Mouse (Mus musculus) cortical plate, adult 2 months (tissue): ENCODE measurements around the gene Upf2. TPM values are rescaled to one million over a fixed set of nuclear protein-coding genes. Genes with fewer than 3 reads are reported as not detected.
"Not testable (repeated sequence)": the region's sequence is repeated elsewhere in the genome, so short reads cannot be mapped to it uniquely, and the experiment has no call there.

Experiments used
- H3K27ac ChIP-seq: fragments of 200-500 bp; 2 replicates; pipeline ENCODE4 v1.5.1; 2012; ENCODE audit warnings: low read length, control low read depth, inconsistent platforms; ENCODE audit not compliant: insufficient read depth
- H3K4me1 ChIP-seq: fragments of 200-500 bp; 2 replicates; pipeline ENCODE4 v1.6.1; 2011; ENCODE audit warnings: low read length; ENCODE audit not compliant: control insufficient read depth, insufficient read depth
- H3K4me3 ChIP-seq: fragments of 200-500 bp; 2 replicates; pipeline ENCODE4 v1.5.1; 2011; ENCODE audit warnings: mild to moderate bottlenecking, low read length, control low read depth; ENCODE audit not compliant: insufficient read depth
- CTCF ChIP-seq: fragments of 200-500 bp; IDR thresholded peaks from 2 replicates; pipeline ENCODE4 v1.5.1; 2011; ENCODE audit warnings: mild to moderate bottlenecking, control low read depth, low read length; ENCODE audit not compliant: insufficient read depth; ENCODE audit errors: extremely low read depth
- POLR2A ChIP-seq: fragments of 200-500 bp; IDR thresholded peaks from 2 replicates; pipeline ENCODE4 v1.6.1; 2011; ENCODE audit warnings: mild to moderate bottlenecking, low read length, control low read depth; ENCODE audit not compliant: insufficient read depth; ENCODE audit errors: extremely low read depth
- polyA plus RNA-seq: library from polyadenylated mRNA; depleted of rRNA; stranded (reverse); fragments of >200 nt; gene quantifications from 2 replicates; pipeline ENCODE4 v1.2.3, GENCODE M21; 2012

The Upf2 gene
- polyA plus RNA-seq, 1 experiment: 19.0 TPM

DNA sequence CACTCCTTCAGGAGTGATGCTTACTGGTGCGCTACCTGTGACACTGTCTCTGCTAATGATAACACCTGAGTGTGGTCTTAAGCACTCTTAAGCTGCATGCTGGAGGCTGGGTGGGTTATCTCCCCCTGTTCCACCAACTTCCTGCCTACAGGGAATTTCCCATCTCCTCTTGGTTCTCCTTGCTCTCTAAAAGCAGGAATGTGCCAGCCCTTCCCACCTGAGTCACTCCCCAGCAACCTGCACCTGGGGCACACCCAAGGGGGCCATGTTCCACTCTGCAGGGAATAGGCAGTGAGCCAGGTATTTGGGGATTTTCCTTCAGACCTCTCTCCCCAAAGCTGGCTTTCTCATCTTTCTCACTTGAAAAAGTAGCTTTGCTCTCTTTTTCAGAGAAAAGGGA is 128.8 kb downstream of the Upf2 start:
- H3K4me1 ChIP-seq: no peaks in the 10 kb centered on the region
- no peak overlapping the region for H3K4me3 ChIP-seq
- TF ChIP-seq CTCF: no peak
- TF ChIP-seq POLR2A: no peak
- no peak overlapping the region for H3K27ac ChIP-seq

DNA sequence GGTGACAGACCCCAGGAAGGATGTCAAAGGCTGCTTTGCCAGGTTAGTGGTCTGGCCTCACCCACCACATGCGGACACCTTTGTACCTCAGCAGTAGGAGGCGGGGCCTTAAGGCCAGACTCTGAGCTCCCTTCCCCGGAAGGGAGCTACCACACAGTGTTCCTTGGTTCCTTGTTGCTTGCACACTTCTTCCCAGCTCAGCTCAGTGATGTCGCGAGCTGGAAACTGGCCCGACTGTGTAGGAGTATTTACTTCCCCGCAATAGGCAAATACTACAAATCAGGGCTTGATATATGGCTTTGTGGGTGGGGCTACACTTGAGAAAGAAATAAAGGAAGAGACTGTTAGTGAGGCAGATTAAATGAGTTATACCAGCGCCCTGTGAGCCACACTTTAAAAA is 129.8 kb downstream of the Upf2 start:
- H3K4me1 ChIP-seq: no peaks in the 10 kb centered on the region
- H3K4me3 ChIP-seq: no peak overlapping the region
- H3K27ac ChIP-seq: no peak overlapping the region
- TF ChIP-seq POLR2A (no peak), CTCF (no peak)

DNA sequence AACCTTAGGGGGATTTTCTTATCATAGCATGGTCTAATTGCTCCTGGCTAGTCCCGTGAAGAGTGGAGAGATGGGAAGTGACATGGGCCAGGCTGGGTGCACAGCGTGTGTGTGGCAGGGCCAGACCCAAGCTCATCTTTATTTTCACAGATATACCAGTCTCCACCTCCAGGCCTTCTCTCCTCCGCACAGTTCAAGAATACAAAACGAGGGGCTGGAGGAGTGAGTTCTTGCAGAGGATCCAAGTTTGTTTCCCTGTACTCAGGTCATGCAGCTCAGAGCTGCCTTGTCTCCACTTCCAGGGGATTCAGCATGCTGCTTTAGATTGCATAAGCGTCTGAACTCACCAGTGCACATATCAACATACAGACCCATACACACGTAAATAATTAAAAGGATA is 131.3 kb downstream of the Upf2 start:
- no peak overlapping the region for H3K4me3 ChIP-seq
- H3K4me1 ChIP-seq: peaks cover 4% of the 10 kb centered on the region; the same call in 1 of the 2 replicates
- no peak for TF ChIP-seq POLR2A
- no peak for TF ChIP-seq CTCF
- H3K27ac ChIP-seq: no peak overlapping the region

DNA sequence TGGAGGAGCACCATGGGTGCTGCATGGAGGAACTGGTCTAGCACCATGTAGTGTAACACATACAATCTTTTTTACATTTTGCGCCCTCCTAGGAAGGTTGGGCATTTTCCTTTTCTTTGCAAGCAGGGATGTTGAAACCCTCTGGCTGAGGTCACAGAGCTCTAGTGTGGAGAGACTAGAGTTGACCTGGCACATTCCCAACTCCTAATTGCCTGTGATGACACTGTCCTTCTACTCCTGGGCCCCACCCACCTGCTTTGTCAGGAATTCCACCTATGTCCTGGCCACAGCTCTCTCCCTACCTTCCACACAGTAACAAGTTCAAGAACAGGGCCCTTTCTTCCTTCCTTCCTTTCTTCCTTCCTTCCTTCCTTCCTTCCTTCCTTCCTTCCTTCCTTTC is 132.4 kb downstream of the Upf2 start:
- Histone ChIP-seq H3K4me1 (peaks cover 4% of the 10 kb centered on the region; the same call in 1 of the 2 replicates), H3K4me3 (no peak overlapping the region)
- TF ChIP-seq POLR2A: no peak
- no peak for TF ChIP-seq CTCF

DNA sequence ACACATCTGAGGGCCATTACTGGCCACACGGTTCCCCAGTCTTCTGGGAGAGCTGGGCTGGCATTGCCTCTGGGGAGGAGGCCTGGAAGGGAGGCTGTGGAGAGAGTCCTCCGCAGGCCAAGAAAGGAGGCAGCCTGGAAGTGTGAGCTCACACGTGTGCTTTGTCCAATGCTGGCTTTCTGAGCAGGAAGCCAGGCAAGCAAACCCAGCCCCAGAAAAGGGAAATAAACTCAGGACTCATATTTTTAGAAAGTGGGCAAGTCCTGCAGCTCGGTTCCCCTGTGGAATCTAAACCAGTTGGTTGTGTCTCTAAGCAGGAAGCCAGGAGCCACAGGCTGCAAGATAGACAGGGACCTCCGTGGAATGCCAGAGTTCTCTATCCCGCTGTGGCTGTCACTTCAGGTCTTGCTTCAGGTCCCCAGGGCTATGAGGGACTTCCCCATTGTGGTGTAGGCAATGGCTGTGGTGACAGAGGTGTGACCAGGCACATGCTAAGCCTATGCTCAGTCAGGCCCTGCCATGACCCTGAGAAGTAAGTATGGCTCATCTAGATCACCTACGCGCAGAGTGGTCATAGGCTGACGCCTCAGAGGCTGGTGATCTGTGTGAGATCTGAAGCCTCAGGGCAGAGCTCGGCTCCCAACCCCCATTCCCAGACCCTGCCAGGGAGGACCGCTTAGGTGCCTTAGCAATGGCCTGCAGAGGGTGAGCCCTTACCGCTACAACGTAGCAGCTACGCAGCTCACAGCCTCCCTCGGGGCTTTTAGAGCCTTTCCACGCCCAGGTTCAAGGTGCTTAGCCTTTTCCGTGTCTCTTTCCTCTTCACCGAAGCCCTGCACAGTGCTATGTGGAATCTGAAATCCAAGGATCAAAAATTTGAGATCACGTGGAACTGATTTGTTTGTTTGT is 134.6 kb downstream of the Upf2 start:
- H3K4me3 ChIP-seq: no peak overlapping the region
- H3K4me1 ChIP-seq: peaks cover 4% of the 10 kb centered on the region; the same call in 1 of the 2 replicates
- no peak for TF ChIP-seq POLR2A
- no peak for TF ChIP-seq CTCF
- H3K27ac ChIP-seq: no peak overlapping the region

More for the DNA sequence above, 132.4 kb downstream of the Upf2 start:
- no peak overlapping the region for H3K27ac ChIP-seq

DNA sequence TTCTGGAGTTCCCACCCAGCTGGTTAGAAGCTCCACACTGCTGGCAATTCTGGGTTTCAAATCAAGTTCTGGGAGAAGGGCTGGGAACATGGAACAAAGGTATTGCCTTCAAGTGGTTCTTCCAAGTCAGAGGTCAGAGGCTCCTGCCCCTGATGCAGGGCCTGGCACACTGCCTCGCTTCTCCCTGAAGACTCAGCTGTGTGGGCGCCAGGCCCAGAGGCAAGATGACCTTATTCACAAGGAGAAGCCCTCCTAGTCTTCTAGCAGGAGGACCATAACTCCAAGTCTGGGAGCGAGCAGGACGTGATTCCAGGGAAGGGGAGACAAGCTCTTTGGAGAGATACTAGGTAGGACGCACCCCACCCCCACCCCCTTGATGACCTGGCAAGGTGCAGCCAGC is 135.9 kb downstream of the Upf2 start:
- no peak for TF ChIP-seq POLR2A
- no peak for TF ChIP-seq CTCF
- peaks cover 4% of the 10 kb centered on the region; the same call in 1 of the 2 replicates for H3K4me1 ChIP-seq
- no peak overlapping the region for H3K27ac ChIP-seq
- no peak overlapping the region for H3K4me3 ChIP-seq

DNA sequence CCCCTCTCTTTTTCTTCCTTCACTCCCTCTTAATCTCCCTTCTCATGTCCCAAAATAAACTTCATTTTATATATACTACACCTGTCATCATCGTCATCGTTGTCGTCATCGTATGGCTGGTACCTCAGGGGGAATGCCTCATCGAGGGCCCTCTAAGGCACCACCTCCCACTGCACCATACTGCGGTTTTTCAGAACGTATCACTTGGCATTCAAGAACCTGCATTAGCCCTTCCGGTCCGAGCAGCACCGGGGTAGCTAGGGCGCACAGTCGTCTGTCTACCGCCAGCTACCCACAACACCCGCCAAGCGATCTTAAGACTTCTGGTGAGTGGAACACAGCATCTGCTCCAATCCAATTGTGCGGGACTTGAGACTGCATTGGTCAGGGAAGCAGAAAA is 138.7 kb downstream of the Upf2 start:
- H3K4me1 ChIP-seq, H3K27ac ChIP-seq, H3K4me3 ChIP-seq: not testable (repeated sequence)

DNA sequence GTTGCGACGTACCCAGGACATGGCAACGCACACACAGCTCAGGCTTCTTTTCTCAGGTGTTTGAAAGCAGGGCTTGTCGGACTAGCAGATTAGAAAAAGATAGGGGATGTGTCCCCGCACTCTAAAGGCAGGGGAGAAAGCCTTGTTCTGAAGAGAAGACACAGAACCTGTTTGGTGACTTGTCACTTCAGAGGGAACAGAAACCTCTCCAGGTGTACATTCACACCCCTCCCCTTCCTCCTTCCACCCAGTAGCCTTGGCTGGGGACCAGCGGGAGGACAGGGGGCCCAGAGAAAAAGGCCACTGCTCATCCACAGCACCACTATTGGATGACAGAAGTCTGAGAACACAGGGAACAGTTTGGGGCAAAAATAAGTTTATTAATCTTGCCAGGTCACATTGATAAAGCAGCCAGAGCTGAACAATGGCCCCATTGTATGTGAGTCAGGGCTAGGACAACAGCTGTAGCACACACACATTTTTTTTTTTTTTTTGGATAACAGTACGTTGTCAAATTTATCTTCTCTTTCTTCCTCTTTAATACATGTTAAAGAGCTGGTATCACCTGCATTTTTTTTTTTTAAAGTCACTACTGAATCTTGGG is 145.9 kb downstream of the Upf2 start:
- no peak overlapping the region for H3K27ac ChIP-seq
- H3K4me1 ChIP-seq: no peaks in the 10 kb centered on the region
- no peak overlapping the region for H3K4me3 ChIP-seq
- TF ChIP-seq CTCF (no peak), POLR2A (no peak)

DNA sequence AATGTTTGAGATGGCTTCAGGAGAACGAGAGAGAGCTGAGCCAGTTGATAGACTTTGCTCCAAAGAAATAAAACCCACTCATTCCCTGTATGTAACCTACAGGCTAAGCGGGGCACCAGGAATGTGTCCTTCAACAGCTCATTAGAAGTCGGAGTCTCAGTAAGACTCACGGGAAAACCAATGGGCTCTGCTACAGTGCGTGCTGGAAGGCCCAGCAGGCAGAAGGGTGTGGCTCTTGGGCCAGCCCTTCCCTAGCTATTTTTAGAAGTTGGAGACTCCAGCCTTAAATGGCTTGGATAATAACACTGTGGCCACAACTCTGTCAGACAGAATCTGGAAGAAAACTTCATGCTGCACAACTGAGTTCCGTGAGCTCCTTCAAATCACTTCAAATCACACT is 147.7 kb downstream of the Upf2 start:
- H3K4me3 ChIP-seq: no peak overlapping the region
- no peak for TF ChIP-seq CTCF
- TF ChIP-seq POLR2A: no peak
- H3K4me1 ChIP-seq: no peaks in the 10 kb centered on the region
- H3K27ac ChIP-seq: no peak overlapping the region

DNA sequence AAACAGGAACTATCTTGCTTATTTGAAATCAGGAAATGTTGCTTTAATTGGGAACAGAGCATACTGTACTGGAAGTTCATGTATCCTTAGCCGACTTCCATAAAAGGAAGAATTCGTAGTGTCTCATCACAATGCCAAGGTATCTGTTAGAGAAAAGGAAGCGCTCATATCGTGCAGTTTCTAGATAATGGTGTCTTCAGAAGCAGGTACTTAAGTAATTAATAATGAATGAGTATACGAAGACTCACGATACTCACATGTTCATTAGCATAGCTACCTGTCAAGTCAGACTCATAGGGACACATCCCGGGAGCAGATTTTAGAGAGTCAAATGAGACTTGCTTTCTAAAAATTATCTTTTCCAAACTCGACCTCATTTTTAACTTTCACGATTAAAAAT is 148.2 kb downstream of the Upf2 start:
- Histone ChIP-seq H3K4me1 (no peaks in the 10 kb centered on the region), H3K27ac (no peak overlapping the region), H3K4me3 (no peak overlapping the region)
- TF ChIP-seq CTCF: no peak
- no peak for TF ChIP-seq POLR2A
